Mouse (Mus musculus): ENCODE results near the gene Sf3b5. TPM values are rescaled to one million over a fixed set of nuclear protein-coding genes. Genes with fewer than 3 reads are reported as not detected.
A peak's percentile ranks its signal among the peaks of the same experiment; 100 is the strongest.

Gene Sf3b5
- polyA plus RNA-seq (2012; rRNA removed): 17.6 and 21.8 TPM in 2 replicates

DNA sequence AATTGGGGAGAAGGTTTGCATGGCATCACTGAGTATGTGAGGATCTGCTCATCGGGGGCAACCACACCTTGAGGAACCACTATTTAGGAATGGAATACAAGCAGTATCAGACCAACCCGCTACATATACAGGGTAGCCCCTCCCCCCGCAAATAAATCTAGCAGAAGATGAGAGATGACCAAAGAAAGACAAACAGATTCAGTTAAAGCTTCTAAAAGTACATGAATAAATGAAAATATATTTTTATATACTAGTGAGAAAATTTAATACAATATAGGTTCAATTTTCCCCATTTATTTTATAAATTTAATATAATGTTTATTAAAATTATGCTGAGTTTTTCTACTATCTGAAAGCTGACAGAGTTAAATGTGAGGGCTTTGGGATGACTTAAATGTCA lies at the start of gene Sf3b5:
TSS of gene Sf3b5 (plus strand) at position 301 of the 400 bp plus-strand sequence.
- DNase-seq (ENCODE audit: low spot score): no peak

- DNase-seq (ENCODE audit: low spot score): no peak
Observed at GRCm38 (mm10) chr10:12955831-12956230, 49.3 kb upstream of the Sf3b5 start.

GRCm38 (mm10) chr10:12957271-12957670 lies 47.9 kb upstream of the Sf3b5 start:
- no peak for DNase-seq (ENCODE audit: low spot score)

GRCm38 (mm10) chr10:12961546-12961945 lies 43.6 kb upstream of the Sf3b5 start:
- no peak for DNase-seq (ENCODE audit: low spot score)

- DNase-seq (ENCODE audit: low spot score): no peak
Observed at GRCm38 (mm10) chr10:12962238-12962637, 42.9 kb upstream of the Sf3b5 start.

DNA sequence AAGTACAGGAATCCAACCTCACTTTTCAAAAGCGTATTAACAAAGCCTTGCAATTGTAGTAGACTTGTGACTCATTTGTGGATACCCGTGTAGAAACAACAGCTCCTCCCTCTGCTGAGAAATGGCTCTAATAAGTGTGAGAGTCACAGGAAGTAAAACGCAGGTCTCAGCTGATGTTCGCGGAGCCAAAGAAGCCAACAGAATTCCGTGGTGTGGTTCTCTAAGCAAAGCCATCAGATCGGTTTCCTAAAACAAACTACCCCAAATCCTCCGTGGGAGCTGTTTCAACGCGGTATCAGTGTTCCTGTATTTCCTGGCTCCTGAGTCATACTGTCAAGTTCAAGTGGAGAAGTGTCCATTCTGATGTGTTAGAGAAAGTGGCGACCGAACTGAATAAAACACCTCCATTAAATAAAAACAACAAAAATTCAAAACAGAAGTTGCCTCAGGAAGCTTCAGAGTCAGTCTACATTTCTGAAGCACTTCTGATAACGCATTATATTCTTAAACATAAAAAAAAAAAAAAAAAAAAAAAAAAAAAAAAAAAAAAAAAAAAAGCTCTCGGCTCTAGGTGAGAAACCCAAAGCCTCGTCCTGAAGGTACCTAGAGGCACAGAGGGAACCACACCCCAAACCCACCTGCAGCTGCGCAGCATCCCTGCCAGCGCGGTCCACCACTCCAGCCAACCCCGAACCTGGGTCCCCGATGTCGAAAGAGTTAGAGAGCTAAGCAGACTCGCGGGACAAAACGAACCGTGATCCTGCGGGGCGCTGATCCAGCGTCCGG lies 41.6 kb upstream of the Sf3b5 start:
- DNase-seq (ENCODE audit: low spot score): no peak

DNA sequence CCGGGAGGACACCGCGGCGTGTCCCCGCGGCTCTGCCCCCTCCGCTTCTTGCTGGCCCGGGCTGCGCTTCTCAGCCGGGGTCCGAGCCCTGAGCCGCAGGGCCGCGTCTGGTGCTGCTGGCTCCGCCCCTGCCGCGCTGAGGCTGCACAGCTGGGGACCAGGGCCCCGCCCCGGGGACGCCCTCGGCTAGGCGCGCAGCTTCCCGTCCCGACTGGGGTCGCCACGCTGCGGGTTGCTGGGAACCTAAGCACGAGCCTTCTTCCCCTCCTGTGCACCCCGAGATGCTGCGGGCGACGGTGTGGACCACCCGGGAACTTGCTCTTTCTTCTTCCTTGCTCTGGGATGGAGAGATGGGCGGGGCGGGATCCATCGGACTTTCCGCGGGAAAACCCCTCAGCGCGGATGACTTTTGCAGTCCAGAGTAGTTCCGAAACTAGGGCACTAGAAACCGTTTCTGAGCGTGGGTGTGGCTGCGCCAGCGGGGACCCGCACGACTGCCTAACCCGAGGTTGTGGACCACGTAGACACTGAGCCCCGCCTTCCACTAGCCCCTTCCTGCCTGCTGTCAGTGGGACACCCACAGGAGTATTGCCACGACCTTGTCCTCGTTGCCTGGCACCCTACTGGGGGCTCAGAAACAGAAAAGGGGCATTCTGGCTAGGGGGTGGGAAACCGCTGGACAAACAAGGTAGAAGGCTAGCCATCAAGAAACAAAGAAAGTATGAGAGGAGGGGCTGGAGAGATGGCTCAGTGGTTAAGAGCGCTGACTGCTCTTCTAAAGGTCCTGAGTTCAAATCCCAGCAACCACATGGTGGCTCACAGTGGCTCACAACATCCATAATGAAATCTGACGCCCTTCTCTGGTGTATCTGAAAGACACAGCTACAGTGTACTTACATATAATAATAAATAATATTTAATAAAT lies 40.7 kb upstream of the Sf3b5 start, which contains the start of gene Stx11:
TSS of gene Stx11 (minus strand) at position 148 of the 925 bp plus-strand sequence.
- peak; percentile 42 for DNase-seq (ENCODE audit: low spot score)

DNA sequence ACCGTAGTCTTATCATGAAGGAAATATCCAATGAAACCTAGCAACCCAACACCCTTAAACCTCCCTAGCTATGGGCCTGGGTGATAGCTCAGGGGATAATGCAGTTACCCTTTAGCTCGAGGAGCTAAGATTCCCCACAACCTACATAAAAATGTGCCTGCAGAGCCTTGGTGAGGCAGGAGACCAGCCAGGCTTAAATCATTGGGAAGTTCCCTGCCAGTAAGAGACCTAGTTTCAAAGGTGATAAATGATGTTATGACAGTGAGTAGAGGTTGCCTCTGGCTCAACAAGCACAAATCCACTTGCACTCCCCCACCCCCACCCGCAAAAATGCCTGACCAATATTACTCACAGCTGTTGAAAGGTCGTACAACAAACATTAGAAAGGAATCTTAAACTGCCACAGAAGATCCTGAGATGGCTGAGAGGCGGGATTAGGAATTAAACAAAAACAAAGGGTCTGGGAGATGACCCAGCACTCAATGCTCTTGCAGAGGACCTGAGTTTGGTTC lies 39.4 kb upstream of the Sf3b5 start:
- DNase-seq (ENCODE audit: low spot score): no peak

DNA sequence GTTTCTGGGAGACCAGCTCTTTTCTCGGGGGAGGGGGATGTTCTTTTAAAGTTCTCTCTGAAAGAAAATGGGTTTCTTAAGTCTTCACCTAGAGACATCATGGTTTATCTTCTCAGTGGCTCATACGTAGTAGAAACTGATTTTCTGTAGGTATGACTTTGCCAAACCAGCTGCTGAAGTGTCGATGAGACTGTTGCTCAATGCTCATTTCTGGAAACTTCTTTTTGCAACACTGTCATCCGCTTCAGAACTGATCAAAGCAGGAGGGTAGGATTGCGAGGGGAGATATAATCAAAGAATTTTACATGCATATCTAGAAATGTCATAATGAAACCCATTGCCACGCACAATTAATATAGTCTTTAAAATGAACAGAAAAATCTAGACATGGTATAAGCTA lies 30.6 kb upstream of the Sf3b5 start:
- DNase-seq (ENCODE audit: low spot score): no peak

GRCm38 (mm10) chr10:12975461-12975860 lies 29.7 kb upstream of the Sf3b5 start:
- DNase-seq (ENCODE audit: low spot score): no peak

GRCm38 (mm10) chr10:12975957-12976356 lies 29.2 kb upstream of the Sf3b5 start:
- no peak for DNase-seq (ENCODE audit: low spot score)

- no peak for DNase-seq (ENCODE audit: low spot score)
Observed at GRCm38 (mm10) chr10:12976552-12976951, 28.6 kb upstream of the Sf3b5 start.

DNA sequence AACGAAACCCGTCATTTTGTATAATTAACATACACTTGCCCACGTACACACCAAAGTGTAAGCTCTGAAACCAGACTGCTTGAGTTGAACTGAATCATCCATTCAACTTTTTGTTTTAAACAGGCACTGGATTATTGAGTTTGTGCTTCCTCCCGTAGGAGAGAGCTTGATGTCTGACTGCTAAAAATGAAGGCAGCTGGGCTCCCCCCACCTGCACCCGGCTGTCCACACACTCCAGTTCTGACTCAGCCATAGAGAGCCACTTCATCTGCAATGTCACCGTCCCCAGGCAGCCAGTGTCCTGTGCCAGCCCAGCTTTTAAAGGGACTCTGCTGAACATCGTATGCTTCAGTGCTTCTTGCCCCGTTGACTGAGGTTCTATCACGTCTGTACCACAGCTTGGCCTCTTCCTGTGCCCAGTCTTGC lies 27.3 kb upstream of the Sf3b5 start:
- DNase-seq (ENCODE audit: low spot score): no peak

- DNase-seq (ENCODE audit: low spot score): no peak
Observed at GRCm38 (mm10) chr10:12981071-12981470, 24.1 kb upstream of the Sf3b5 start.

DNA sequence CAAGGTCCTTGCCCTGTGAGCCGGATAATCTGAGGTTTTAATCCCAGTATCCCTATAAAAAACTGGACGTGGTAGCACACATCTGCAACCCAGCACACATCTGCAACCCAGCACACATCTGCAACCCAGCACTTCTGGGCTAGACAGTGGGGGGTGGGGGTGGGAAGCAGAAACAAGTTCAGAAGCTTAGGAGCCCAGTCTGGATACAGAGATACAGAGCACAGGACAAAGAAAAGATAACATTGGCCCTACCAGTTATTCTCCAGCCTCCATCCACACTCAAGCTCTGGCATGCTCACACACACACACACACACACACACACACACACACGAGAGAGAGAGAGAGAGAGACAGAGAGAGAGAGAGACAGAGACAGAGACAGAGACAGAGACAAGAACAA lies 21.6 kb upstream of the Sf3b5 start:
- no peak for DNase-seq (ENCODE audit: low spot score)

GRCm38 (mm10) chr10:12985028-12985427 lies 20.1 kb upstream of the Sf3b5 start:
- no peak for DNase-seq (ENCODE audit: low spot score)

GRCm38 (mm10) chr10:12986485-12986884 lies 18.7 kb upstream of the Sf3b5 start:
- no peak for DNase-seq (ENCODE audit: low spot score)

DNA sequence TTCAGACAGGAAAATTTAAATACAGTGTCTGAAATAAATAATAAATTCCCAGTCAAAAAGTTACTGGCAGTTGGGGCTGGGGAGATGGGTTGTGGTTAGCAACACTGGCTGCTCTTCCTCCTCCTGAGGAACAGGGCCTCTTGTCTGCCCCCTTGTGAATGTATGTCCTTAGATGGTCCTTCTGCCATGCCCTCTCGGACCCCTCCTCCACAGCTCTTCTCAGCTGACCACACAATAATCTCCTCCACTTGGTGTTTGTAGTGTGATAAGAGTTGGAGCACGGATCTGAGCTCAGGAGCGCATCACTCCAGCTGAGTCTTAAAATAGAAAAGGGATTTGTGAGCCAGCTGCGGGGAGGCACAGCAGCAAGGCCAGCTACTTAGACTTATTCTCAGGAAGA lies 18.2 kb upstream of the Sf3b5 start:
- no peak for DNase-seq (ENCODE audit: low spot score)

DNA sequence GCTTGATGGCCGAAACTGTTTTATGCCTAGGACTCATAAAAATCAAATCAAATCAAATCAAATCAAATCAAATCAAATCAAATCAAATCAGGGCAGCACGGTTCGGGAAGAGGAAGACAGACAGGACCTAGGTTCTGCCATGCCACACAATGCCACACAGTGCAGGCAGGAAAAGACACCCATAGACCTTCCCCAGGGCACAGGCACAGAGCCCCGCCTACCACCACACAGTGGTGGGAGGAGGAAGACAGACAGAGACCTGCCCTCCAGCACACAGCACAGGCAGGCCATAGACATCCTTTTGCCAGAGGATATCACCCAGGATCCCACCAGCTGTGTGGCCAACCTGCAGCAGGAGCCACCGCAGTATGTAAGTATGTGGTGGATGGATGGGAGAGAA lies 13.2 kb upstream of the Sf3b5 start:
- DNase-seq (ENCODE audit: low spot score): no peak

GRCm38 (mm10) chr10:12993411-12994039 lies 11.6 kb upstream of the Sf3b5 start:
- no peak for DNase-seq (ENCODE audit: low spot score)

- DNase-seq (ENCODE audit: low spot score): peak; percentile 37
Observed at GRCm38 (mm10) chr10:12996736-12997477, 8.2 kb upstream of the Sf3b5 start.

Measured in urinary bladder, adult 2 months (tissue).